Mouse (Mus musculus): ENCODE results near the gene Gm20388. TPM values are rescaled to one million over a fixed set of nuclear protein-coding genes. Genes with fewer than 3 reads are reported as not detected.
"Not testable (repeated sequence)": the region's sequence is repeated elsewhere in the genome, so short reads cannot be mapped to it uniquely, and the experiment has no call there.

Gene Gm20388
- total RNA-seq, 2 experiments from 2014 or later: 18.6 TPM; not detected in 1

DNA sequence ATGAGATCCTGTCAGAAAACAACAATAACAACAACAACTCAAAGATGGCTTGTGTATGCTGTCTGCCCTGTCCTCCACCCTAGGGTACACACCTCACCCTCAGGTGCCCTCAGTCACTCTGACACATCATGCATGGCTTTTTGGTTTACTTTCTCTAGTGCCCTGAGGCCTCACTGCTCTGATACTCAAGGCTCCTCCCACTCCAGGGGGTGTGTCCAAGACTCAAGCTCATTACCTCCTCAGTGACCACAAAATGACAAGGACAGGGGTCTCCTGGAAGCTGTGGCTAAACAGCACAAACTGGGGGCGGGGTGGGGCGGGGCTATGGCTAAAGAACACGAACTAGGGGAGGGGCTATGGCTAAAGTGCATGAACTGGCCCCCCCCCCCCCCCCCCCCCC lies 2393.4 kb downstream of the Gm20388 start:
- DNase-seq (ENCODE audit: low spot score in 2 of 2): no peak
- intact Hi-C loops (cut with DNase I): no loop called here

GRCm38 (mm10) chr8:122306660-122307399 lies 2396.2 kb downstream of the Gm20388 start:
- intact Hi-C loops (cut with DNase I): no loop called here
- no peak for DNase-seq (ENCODE audit: low spot score in 2 of 2)

GRCm38 (mm10) chr8:122307836-122308235 lies 2397.2 kb downstream of the Gm20388 start:
- intact Hi-C loops (cut with DNase I): no loop called here
- no peak for DNase-seq (ENCODE audit: low spot score in 2 of 2)

DNA sequence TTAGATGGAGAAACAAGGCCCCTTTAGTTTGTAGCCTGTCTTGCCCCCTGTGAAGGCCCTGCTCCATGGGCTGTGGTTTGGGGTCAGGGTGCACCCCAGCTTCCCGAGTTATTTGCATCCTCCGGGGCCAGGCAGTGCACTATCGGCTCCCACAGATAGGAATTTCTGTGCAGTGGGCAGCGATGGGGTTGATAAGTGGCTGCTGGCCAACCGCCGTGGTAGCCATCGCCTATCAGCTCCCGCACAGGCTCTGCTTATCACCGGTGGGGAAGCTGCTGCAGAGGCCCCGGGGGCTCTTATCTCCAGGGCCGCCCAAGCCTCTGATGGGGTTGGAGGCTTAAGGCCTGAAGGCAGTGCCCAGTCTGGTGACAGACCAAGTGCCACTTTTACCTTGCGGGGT lies 2398.6 kb downstream of the Gm20388 start:
- intact Hi-C loops (cut with DNase I): no loop called here
- DNase-seq (ENCODE audit: low spot score in 2 of 2): no peak

DNA sequence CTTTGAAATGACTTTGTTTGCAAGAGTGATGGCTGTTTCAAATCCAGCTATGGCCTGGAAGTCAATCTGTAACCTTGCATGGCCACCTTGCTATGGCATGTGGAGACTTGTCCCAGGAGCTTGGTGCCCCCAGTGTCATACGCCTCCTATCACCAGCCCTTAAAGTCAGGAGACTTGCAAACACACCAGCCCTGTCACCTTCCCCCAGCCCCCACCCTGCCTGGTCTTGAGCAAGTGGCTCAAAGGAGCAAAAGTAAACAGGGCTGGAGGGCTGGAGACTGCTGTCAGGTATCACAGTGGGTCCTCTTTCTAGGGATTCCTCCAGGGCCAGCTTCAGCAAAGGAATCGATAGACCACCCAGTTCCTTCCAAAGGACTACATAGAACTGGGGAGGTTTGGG lies 2400.5 kb downstream of the Gm20388 start:
- intact Hi-C loops (cut with DNase I): no loop called here
- no peak for DNase-seq (ENCODE audit: low spot score in 2 of 2)

DNA sequence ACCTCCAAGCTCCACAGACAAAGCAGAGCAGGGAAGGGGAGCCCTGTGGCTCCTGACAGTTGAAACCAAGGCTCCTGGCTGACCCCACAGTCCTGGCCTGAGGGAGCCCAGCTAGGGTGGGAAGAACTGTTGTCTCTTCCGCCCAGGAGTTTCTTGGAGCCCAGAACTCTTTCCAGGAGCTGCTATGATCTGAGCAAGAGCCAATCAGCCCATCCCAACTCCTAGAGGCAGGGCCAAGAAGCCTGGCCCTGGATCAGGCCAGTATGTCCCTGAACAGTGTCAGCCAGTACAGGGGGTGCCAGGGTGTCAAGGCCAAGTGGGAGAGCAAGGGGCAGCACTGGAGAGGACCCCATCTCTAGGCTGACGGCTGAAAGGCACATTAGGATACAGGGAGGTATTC lies 2401.9 kb downstream of the Gm20388 start:
- intact Hi-C loops (cut with DNase I): no loop called here
- DNase-seq (ENCODE audit: low spot score in 2 of 2): no peak

- no peak for DNase-seq (ENCODE audit: low spot score in 2 of 2)
- intact Hi-C loops (cut with DNase I): no loop called here
Observed at GRCm38 (mm10) chr8:122313310-122313709, 2402.7 kb downstream of the Gm20388 start.

DNA sequence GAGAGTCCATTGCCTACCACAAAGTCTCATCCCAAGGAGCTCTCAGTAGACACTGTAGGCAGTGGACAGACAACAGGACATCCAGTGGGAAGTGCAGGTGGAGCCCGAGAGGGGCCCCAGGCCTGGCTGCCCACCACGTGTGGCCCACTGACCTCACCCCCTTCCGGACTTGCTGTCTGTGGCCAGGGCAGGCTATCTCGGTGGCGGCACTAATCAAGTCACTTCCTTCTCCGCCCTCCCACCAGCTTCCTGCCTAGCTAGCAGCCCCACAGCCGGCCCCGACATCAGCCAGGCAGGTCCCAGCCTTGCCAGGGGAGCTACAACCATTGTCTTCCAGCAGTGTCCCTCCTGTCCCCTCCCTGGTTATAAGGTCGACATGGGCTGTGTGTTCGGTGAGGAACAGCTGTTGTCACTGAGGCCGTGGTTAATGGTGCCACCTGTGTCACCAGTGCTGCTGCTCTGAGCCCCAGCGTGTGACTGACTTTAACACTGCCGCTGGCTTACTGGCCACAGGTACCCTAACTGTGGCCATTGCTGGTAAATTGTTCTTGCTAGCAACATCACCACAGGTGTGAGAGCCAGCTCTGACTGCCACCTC lies 2404.4 kb downstream of the Gm20388 start:
- DNase-seq (ENCODE audit: low spot score in 2 of 2): no peak
- intact Hi-C loops (cut with DNase I): no loop called here

DNA sequence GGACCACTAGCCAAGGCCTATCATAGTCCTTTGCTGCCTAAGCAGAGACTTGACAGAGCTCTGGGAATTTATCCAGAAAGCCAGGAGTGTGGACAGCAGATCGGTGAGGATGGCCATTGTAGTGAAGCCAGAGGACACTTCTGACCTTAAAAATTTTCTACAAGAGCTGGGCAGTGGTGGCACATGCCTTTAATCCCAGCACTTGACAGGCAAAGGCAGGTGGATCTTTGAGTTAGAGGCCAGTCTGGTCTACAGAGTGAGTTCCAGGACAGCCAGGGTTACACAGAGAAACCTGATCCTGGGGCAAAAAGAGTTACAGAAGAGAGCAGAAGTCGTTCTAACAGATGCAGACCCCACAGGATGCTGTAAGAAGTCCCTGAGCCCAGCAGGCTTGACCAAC lies 2405.8 kb downstream of the Gm20388 start:
- no peak for DNase-seq (ENCODE audit: low spot score in 2 of 2)

DNA sequence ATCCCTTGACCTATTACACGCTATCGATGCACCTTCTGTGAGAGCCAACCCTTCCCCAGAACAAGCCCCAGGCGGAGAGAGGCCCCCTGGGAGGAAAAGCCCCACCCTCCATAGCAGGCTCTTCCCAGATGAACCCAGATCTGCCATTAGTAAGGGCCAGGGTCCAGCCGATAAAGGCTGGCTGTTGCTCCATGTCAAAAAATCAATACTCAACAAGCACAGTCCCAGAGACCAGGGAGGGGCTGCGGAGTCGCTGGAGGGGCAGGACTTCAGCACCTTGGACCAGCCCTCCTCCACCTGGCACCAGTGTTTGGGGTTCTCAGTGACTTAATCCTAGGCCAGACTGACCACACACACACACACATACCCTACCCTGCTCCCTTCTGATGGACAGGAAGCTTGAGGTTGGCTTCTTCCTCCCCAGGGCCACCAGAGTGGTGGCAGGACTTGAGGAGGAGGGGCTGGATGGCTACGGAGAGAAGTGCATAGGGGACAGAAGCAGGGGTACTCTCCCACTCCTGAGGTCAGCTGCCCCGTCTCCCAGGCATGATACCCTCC lies 2407.4 kb downstream of the Gm20388 start:
- intact Hi-C loops (cut with DNase I): no loop called here
- no peak for DNase-seq (ENCODE audit: low spot score in 2 of 2)

More for the DNA sequence above, 2405.8 kb downstream of the Gm20388 start:
- intact Hi-C loops (cut with DNase I): no loop called here

GRCm38 (mm10) chr8:122319045-122319707 lies 2408.5 kb downstream of the Gm20388 start:
- no peak for DNase-seq (ENCODE audit: low spot score in 2 of 2)
- intact Hi-C loops (cut with DNase I): no loop called here

GRCm38 (mm10) chr8:122319708-122320075 lies 2409.1 kb downstream of the Gm20388 start:
- DNase-seq (ENCODE audit: low spot score in 2 of 2): no peak
- intact Hi-C loops (cut with DNase I): no loop called here

- intact Hi-C loops (cut with DNase I): no loop called here
- no peak for DNase-seq (ENCODE audit: low spot score in 2 of 2)
Observed at GRCm38 (mm10) chr8:122320541-122320940, 2409.9 kb downstream of the Gm20388 start.

DNA sequence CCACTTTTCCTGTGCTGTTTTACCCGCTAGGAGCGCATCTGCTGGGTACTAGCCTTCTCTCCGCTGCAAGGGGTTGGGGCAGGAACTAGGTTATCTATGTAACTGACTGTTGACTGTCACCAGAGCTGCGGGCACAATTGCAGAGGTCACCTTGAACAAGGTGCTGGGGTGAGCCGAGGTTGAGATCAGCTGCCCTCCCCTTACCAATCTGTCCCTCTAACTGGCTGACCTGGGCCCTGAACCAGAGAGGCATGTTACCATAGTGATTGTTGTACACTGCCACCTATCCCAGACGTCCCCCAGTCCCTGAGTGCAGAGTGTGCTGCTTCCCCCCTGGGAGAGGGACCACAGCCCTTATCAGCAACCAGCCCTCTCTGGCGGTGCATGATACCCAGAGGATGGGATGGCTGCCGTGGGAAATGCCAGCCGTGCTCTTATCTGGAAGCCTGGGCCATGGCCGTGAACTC lies 2410.8 kb downstream of the Gm20388 start:
- no peak for DNase-seq (ENCODE audit: low spot score in 2 of 2)
- intact Hi-C loops (cut with DNase I): no loop called here

- no peak for DNase-seq (ENCODE audit: low spot score in 2 of 2)
- intact Hi-C loops (cut with DNase I): no loop called here
Observed at GRCm38 (mm10) chr8:122322126-122322525, 2411.5 kb downstream of the Gm20388 start.

- no peak for DNase-seq (ENCODE audit: low spot score in 2 of 2)
- intact Hi-C loops (cut with DNase I): no loop called here
Observed at GRCm38 (mm10) chr8:122322792-122323191, 2412.2 kb downstream of the Gm20388 start.

GRCm38 (mm10) chr8:122323951-122324402 lies 2413.3 kb downstream of the Gm20388 start:
- DNase-seq (ENCODE audit: low spot score in 2 of 2); intact Hi-C loops (cut with DNase I): not testable (repeated sequence)

DNA sequence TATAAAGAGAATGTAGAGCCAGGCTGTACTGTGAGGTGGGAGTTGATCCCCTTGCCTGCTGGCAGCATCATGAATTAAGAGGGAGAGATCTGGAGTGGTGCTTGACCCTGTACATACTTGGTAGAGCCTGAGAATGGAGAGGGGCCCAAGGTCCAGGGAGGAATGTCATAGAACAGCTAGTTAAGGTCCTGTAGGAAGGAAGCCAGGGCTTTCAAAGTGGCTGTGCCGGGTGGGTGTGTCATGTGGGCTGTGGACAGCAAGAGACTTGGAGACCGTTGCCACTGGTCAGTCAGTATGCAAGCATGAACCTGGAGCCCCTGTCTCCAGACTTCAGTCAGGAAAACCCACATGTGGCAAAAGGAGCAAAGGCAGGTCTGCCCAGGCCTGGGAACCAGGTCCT lies 2414.6 kb downstream of the Gm20388 start:
- no peak for DNase-seq (ENCODE audit: low spot score in 2 of 2)

GRCm38 (mm10) chr8:122326114-122326542 lies 2415.5 kb downstream of the Gm20388 start:
- DNase-seq (ENCODE audit: low spot score in 2 of 2): no peak
- intact Hi-C loops (cut with DNase I): no loop called here

More for the DNA sequence above, 2414.6 kb downstream of the Gm20388 start:
- intact Hi-C loops (cut with DNase I): no loop called here

GRCm38 (mm10) chr8:122329072-122329471 lies 2418.4 kb downstream of the Gm20388 start:
- no peak for DNase-seq (ENCODE audit: low spot score in 2 of 2)
- intact Hi-C loops (cut with DNase I): no loop called here
